Comparison of ENCODE assay signal across 7 mouse cellular contexts in the genomic region with DNA sequence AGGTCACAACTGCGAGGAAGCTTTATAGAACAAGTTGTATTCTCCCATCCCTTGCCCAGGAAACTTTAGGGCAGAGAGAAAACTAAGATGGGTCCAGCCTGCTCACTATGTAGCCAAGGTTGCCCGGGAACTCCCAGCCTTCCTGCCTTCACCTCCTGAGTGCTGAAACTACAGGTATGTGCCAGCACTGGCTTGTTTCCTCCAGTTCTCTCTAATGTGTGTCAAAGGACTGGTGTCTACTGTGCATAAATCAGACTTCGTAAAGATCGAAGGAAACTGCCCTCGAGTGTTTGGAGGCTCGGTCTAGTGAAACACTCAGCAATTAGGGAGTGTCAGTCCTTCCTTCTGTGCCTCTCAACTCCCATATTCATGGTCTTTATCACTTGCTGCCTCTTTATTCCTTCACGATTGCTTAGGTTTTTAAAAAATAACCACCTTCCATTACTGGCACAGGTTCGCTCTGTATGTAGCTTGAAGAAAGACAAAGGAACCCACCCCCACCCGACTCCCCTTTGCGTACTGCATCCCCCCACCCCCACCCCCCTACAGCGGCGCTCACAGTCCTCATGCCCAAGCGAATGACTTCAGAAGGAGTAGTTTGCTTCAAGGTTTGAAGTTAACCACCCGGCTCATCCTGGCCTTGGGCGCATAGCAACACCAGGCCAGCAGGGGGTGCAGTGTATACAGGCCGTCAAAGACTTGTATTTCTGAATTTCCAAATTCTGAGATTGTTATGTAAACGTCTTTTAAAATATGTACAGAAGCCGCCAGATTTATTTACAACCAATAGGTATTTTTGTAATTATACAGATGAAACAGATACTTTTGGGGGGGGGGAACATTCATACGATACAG. TPM values are rescaled to one million over a fixed set of nuclear protein-coding genes. Genes with fewer than 3 reads are reported as not detected.
DNase-seq lines count a peak whose midpoint lies in the region; ATAC-seq and TF ChIP-seq lines count a peak whose summit lies in the region.

No protein-coding gene starts in this region.

- no peaks in the 10 kb centered on the region for H3K9me3 ChIP-seq in limb, embryonic 10.5 days (replicated peaks)
- no peaks in the 10 kb centered on the region for H3K9me3 ChIP-seq in midbrain, embryonic 12.5 days

- peak; percentile 72 for TF ChIP-seq CTCF in cortical plate, adult 2 months (IDR thresholded peaks at IDR 0.05; ENCODE audit: extremely low read depth, insufficient read depth, low read length)

- H3K27ac ChIP-seq in cortical plate, adult 2 months (ENCODE audit: insufficient read depth, low read length): no peak overlapping the region
- no peak overlapping the region for H3K27ac ChIP-seq in limb, embryonic 10.5 days
- no peak overlapping the region for H3K27ac ChIP-seq in midbrain, embryonic 12.5 days (replicated peaks)

- no peaks in the 10 kb centered on the region for H3K27me3 ChIP-seq in limb, embryonic 10.5 days (ENCODE audit: low read depth, poor library complexity, severe bottlenecking)
- 0 out of 2 replicates have a peak, but pooled peaks cover 3% of the 10 kb centered on the region for H3K27me3 ChIP-seq in midbrain, embryonic 12.5 days

- H3K4me1 ChIP-seq in cortical plate, adult 2 months (ENCODE audit: control insufficient read depth, insufficient read depth, low read length): no peaks in the 10 kb centered on the region
- H3K4me1 ChIP-seq in limb, embryonic 10.5 days: peaks cover 29% of the 10 kb centered on the region
- peaks cover 9% of the 10 kb centered on the region for H3K4me1 ChIP-seq in midbrain, embryonic 12.5 days

- peak overlapping the region; percentile 20; the same call in 1 of the 2 replicates for H3K4me3 ChIP-seq in cortical plate, adult 2 months (ENCODE audit: insufficient read depth, low read length)
- no peak overlapping the region for H3K4me3 ChIP-seq in limb, embryonic 10.5 days
- H3K4me3 ChIP-seq in midbrain, embryonic 12.5 days: no peak overlapping the region

- peak; percentile 81 for DNase-seq in adipocyte (ENCODE audit: low spot score)
- peak; percentile 54 for DNase-seq in kidney, adult 11 months
- DNase-seq in limb, embryonic 10.5 days (ENCODE audit: low spot score): peak; percentile 71
- DNase-seq in spleen, adult 12 weeks (ENCODE audit: low spot score): peak; percentile 42

- H3K9ac ChIP-seq in midbrain, embryonic 12.5 days (replicated peaks): no peak overlapping the region

- peak; percentile 63 for ATAC-seq in granulocyte monocyte progenitor cell, adult 5-6 weeks (replicated peaks; ENCODE audit: poor library complexity, severe bottlenecking)
- peak; percentile 57; the same call in 1 of the 2 replicates for ATAC-seq in midbrain, embryonic 12.5 days (ENCODE audit: low FRiP score, low read depth)

- peak overlapping the region; percentile 52; the same call in 1 of the 2 replicates for H3K4me2 ChIP-seq in midbrain, embryonic 12.5 days (replicated peaks)

- WGBS in limb, embryonic 10.5 days: 32% methylated on average over 19 of the region's 19 CpGs
- 37% methylated on average over 19 of the region's 19 CpGs for WGBS in midbrain, embryonic 12.5 days

- H3K36me3 ChIP-seq in limb, embryonic 10.5 days: no peaks in the 10 kb centered on the region
- H3K36me3 ChIP-seq in midbrain, embryonic 12.5 days: no peaks in the 10 kb centered on the region

- no peak for TF ChIP-seq POLR2A in cortical plate, adult 2 months (IDR thresholded peaks at IDR 0.05; ENCODE audit: extremely low read depth, insufficient read depth, low read length)

RNA-seq across cellular contexts. Expression of a gene that starts 24.6 kb away (rescaled TPM):
- polyA plus RNA-seq in cortical plate, adult 2 months (2012; rRNA removed): 0.44 and 0.45 TPM in 2 replicates
- total RNA-seq in granulocyte monocyte progenitor cell, adult 5-6 weeks (2014; fragmentation: Nextera tagmentation): not detected in 2 replicates
- total RNA-seq in granulocyte monocyte progenitor cell, adult 5-6 weeks (2017): not detected in 2 replicates
- polyA plus RNA-seq in limb, embryonic 10.5 days (2016; fragmentation: Nextera tagmentation; extraction: Ambion mirVana): 0.09 and 0.19 TPM in 2 replicates
- polyA plus RNA-seq in midbrain, embryonic 12.5 days (2016; fragmentation: Nextera tagmentation; extraction: Ambion mirVana): 0.34 and 0.76 TPM in 2 replicates

RNA-seq across cellular contexts. Expression of a gene that starts 25.7 kb away (rescaled TPM):
- 0.42 TPM in 1 of 2 replicates, not detected in the other for polyA plus RNA-seq in cortical plate, adult 2 months (2012; rRNA removed)
- total RNA-seq in granulocyte monocyte progenitor cell, adult 5-6 weeks (2014; fragmentation: Nextera tagmentation): not detected in 2 replicates
- total RNA-seq in granulocyte monocyte progenitor cell, adult 5-6 weeks (2017): not detected in 2 replicates
- 0.19 and 0.34 TPM in 2 replicates for polyA plus RNA-seq in limb, embryonic 10.5 days (2016; fragmentation: Nextera tagmentation; extraction: Ambion mirVana)
- not detected in 2 replicates for polyA plus RNA-seq in midbrain, embryonic 12.5 days (2016; fragmentation: Nextera tagmentation; extraction: Ambion mirVana)

RNA-seq across cellular contexts. Expression of a gene that starts 47.8 kb away (rescaled TPM):
- 55.6 and 55.8 TPM in 2 replicates for polyA plus RNA-seq in cortical plate, adult 2 months (2012; rRNA removed)
- total RNA-seq in granulocyte monocyte progenitor cell, adult 5-6 weeks (2014; fragmentation: Nextera tagmentation): 81.3 and 85.3 TPM in 2 replicates
- 75.1 and 85.1 TPM in 2 replicates for total RNA-seq in granulocyte monocyte progenitor cell, adult 5-6 weeks (2017)
- 154 and 155 TPM in 2 replicates for polyA plus RNA-seq in limb, embryonic 10.5 days (2016; fragmentation: Nextera tagmentation; extraction: Ambion mirVana)
- polyA plus RNA-seq in midbrain, embryonic 12.5 days (2016; fragmentation: Nextera tagmentation; extraction: Ambion mirVana): 123 and 126 TPM in 2 replicates
